Mouse (Mus musculus) small intestine, adult 2 months (tissue): ENCODE data around the gene Gaa. TPM values are rescaled to one million over a fixed set of nuclear protein-coding genes. Genes with fewer than 3 reads are reported as not detected.
"Not testable (repeated sequence)": the region's sequence is repeated elsewhere in the genome, so short reads cannot be mapped to it uniquely, and the experiment has no call there.

Experiments used
- H3K27ac ChIP-seq: fragments of 200-500 bp; 2 replicates; pipeline ENCODE4 v1.5.1; 2012; ENCODE audit warnings: low read depth, low read length, control low read depth, inconsistent platforms; ENCODE audit not compliant: insufficient read depth
- H3K27me3 ChIP-seq: fragments of 200-500 bp; 2 replicates; pipeline ENCODE4 v1.6.1; 2012; ENCODE audit warnings: mild to moderate bottlenecking, moderate library complexity, low read length, inconsistent platforms; ENCODE audit not compliant: control insufficient read depth, insufficient read depth
- H3K36me3 ChIP-seq: fragments of 200-500 bp; 2 replicates; pipeline ENCODE4 v1.6.1; 2012; ENCODE audit warnings: mild to moderate bottlenecking, low read length, control low read depth, inconsistent platforms; ENCODE audit not compliant: control insufficient read depth, insufficient read depth
- H3K4me1 ChIP-seq: fragments of 200-500 bp; 2 replicates; pipeline ENCODE4 v1.6.1; 2012; ENCODE audit warnings: low read length, inconsistent platforms, mixed read lengths; ENCODE audit not compliant: control insufficient read depth, insufficient read depth, insufficient read length
- H3K4me3 ChIP-seq: fragments of 200-500 bp; 2 replicates; pipeline ENCODE4 v1.5.1; 2012; ENCODE audit warnings: low read depth, mild to moderate bottlenecking, control low read depth, inconsistent platforms, low read length, moderate library complexity
- CTCF ChIP-seq: fragments of 200-500 bp; IDR thresholded peaks from 2 replicates; pipeline ENCODE4 v1.5.1; 2012; ENCODE audit warnings: low read depth, mild to moderate bottlenecking, control low read depth, inconsistent platforms, low read length, moderate library complexity, mixed read lengths; ENCODE audit not compliant: insufficient replicate concordance, insufficient read length; ENCODE audit errors: extremely low read depth
- POLR2A ChIP-seq: fragments of 200-500 bp; IDR thresholded peaks from 2 replicates; pipeline ENCODE4 v1.6.1; 2012; ENCODE audit warnings: low read depth, mild to moderate bottlenecking, control low read depth, inconsistent platforms, low read length, moderate library complexity
- WGBS: fragments of 180-500 bp; shearing (Covaris S2); methylation state at CpG from one replicate; pipeline ENCODE4 v1.1.7; 2018; 5-methylcytosine and 5-hydroxymethylcytosine counted together
- polyA plus RNA-seq: library from polyadenylated mRNA; depleted of rRNA; stranded (reverse); fragments of >200 nt; gene quantifications from 2 replicates; pipeline ENCODE4 v1.2.3, GENCODE M21; 2012

Gene Gaa
- polyA plus RNA-seq, 1 experiment = 35.8 TPM

GRCm38 (mm10) chr11:119237568-119238304 is 30.0 kb upstream of the Gaa start:
- no peaks in the 10 kb centered on the region for H3K36me3 ChIP-seq
- WGBS = 17% methylated on average over 20 of the region's 20 CpGs
- H3K4me3 ChIP-seq = peak overlapping the region; percentile 54
- H3K27me3 ChIP-seq = no peaks in the 10 kb centered on the region
- peak overlapping the region; percentile 19; the same call in 1 of the 2 replicates for H3K27ac ChIP-seq
- H3K4me1 ChIP-seq = peaks cover 5% of the 10 kb centered on the region
- peak; percentile 39; the same call in 1 of the 2 replicates for TF ChIP-seq POLR2A
- no peak for TF ChIP-seq CTCF

- peak overlapping the region; percentile 19; the same call in 1 of the 2 replicates for H3K27ac ChIP-seq
- H3K4me1 ChIP-seq = peaks cover 5% of the 10 kb centered on the region
- under 1% methylated on average over 11 of the region's 11 CpGs for WGBS
- no peaks in the 10 kb centered on the region for H3K36me3 ChIP-seq
- peak overlapping the region; percentile 54 for H3K4me3 ChIP-seq
- H3K27me3 ChIP-seq = no peaks in the 10 kb centered on the region
- TF ChIP-seq POLR2A (no peak), CTCF (no peak)
These were observed 29.4 kb upstream of the Gaa start for GRCm38 (mm10) chr11:119238305-119238721.

- Histone ChIP-seq H3K27ac (no peak overlapping the region), H3K27me3 (no peaks in the 10 kb centered on the region), H3K4me1 (peaks cover 5% of the 10 kb centered on the region), H3K4me3 (no peak overlapping the region), H3K36me3 (no peaks in the 10 kb centered on the region)
- 72% methylated on average over 12 of the region's 12 CpGs for WGBS
- TF ChIP-seq CTCF = no peak
- TF ChIP-seq POLR2A = no peak
These were observed 28.2 kb upstream of the Gaa start for GRCm38 (mm10) chr11:119239480-119239879.

GRCm38 (mm10) chr11:119245543-119245942 is 22.1 kb upstream of the Gaa start:
- not testable (repeated sequence) for H3K27me3 ChIP-seq, H3K4me1 ChIP-seq, H3K4me3 ChIP-seq, H3K36me3 ChIP-seq, H3K27ac ChIP-seq
- WGBS = 90% methylated on average over 6 of the region's 6 CpGs

GRCm38 (mm10) chr11:119249011-119249410 is 18.7 kb upstream of the Gaa start:
- no peak overlapping the region for H3K4me3 ChIP-seq
- H3K27me3 ChIP-seq = peaks cover 10% of the 10 kb centered on the region; the same call in 1 of the 2 replicates
- no peaks in the 10 kb centered on the region for H3K36me3 ChIP-seq
- H3K27ac ChIP-seq = no peak overlapping the region
- 18% methylated on average over 6 of the region's 6 CpGs for WGBS
- TF ChIP-seq CTCF (peak; percentile 47; the same call in 1 of the 2 replicates), POLR2A (no peak)
- no peaks in the 10 kb centered on the region for H3K4me1 ChIP-seq

GRCm38 (mm10) chr11:119250998-119251397 is 16.7 kb upstream of the Gaa start:
- H3K27ac ChIP-seq = no peak overlapping the region
- H3K4me1 ChIP-seq = no peaks in the 10 kb centered on the region
- peaks cover 10% of the 10 kb centered on the region; the same call in 1 of the 2 replicates for H3K27me3 ChIP-seq
- 54% methylated on average over 17 of the region's 17 CpGs for WGBS
- no peak overlapping the region for H3K4me3 ChIP-seq
- TF ChIP-seq POLR2A (no peak), CTCF (no peak)
- H3K36me3 ChIP-seq = no peaks in the 10 kb centered on the region

- Histone ChIP-seq H3K4me1 (no peaks in the 10 kb centered on the region), H3K36me3 (no peaks in the 10 kb centered on the region), H3K27me3 (peaks cover 10% of the 10 kb centered on the region; the same call in 1 of the 2 replicates), H3K27ac (no peak overlapping the region), H3K4me3 (no peak overlapping the region)
- TF ChIP-seq POLR2A (no peak), CTCF (peak; percentile 24; the same call in 1 of the 2 replicates)
- WGBS = 7% methylated on average over 22 of the region's 22 CpGs
These were observed 14.7 kb upstream of the Gaa start for GRCm38 (mm10) chr11:119252854-119253541.

GRCm38 (mm10) chr11:119256557-119256956 is 11.1 kb upstream of the Gaa start:
- H3K4me3 ChIP-seq, H3K36me3 ChIP-seq, H3K4me1 ChIP-seq, H3K27ac ChIP-seq: not testable (repeated sequence)
- WGBS = 33% methylated on average over 5 of the region's 5 CpGs
- H3K27me3 ChIP-seq = peaks cover 10% of the 10 kb centered on the region; the same call in 1 of the 2 replicates
